Mouse (Mus musculus) lung, postnatal 0 days (tissue): ENCODE results near the gene Mttp.

Experiments
- CTCF ChIP-seq: IDR thresholded peaks from 2 replicates; pipeline ENCODE4 v1.5.1; 2016; ENCODE audit warnings: antibody characterized with exemption, mild to moderate bottlenecking
- EP300 ChIP-seq: IDR thresholded peaks from 2 replicates; pipeline ENCODE4 v1.6.1; 2016; ENCODE audit warnings: antibody characterized with exemption, mild to moderate bottlenecking, control low read depth

DNA sequence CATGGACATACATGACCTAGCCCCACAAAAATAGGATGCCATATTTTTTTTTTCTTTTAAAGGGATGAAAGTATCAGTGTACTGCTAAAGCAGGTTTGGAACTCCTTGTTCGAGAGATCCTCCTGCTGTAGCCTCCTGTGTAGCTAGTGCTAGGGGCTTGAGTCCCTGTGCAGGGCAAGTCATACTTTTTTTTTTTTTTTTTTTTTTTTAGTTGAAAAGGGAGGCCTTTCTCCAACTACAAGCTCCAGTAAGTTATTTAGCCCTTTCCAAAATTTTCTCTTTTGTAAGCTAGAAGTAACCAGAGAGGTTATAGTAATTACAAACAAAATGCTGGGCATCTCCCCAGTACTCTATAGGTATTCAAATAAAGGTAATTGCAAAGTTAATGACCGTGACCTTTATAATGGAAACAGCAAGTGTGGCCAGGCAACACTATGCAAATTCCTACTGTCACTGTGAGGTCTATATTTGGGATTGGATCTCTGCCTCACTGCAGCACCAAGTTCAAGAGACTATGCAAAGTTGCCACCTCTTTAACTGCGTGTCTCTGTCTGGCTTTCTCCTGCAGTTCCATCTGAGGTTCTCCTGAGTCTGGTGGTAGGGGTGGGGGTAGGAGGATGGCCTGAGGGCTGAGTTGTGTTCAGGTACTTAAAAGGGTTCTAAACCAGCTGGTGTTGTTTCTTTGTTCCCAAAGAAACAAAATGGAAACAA lies 103.0 kb downstream of the Mttp start:
- no peak for TF ChIP-seq EP300
- TF ChIP-seq CTCF, result no peak
